Mouse (Mus musculus) spleen, adult 18-20 months (tissue): ENCODE results near the gene Mtfr1l.
"Not testable (repeated sequence)": the region's sequence is repeated elsewhere in the genome, so short reads cannot be mapped to it uniquely, and the experiment has no call there.

Experiments
- DNase-seq, 2 experiments: peaks; one replicate each; pipeline ENCODE4 v3.0.0; 2022; ENCODE audit warnings: mixed read lengths in 2 of 2

Gene Mtfr1l

DNA sequence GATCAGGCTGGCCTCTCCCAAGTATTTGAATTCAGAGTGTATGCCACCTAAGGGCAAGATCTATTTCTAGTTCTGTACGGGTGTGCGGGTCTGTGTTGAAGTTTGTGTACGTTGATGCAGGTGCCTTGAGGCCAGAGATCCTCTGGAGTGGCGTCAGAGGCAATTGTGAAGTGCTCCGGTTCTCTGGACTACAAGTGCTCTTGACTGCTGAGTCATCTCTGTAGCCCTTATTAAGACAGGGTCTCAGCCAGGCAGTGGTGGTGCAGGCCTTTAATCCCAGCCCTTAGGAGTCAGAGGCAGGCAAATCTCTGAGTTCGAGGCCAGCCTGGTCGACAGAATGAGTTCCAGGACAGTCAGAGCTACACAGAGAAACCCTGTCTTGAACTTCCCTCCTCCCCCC lies 19.6 kb downstream of the Mtfr1l start:
- DNase-seq: no peak

DNA sequence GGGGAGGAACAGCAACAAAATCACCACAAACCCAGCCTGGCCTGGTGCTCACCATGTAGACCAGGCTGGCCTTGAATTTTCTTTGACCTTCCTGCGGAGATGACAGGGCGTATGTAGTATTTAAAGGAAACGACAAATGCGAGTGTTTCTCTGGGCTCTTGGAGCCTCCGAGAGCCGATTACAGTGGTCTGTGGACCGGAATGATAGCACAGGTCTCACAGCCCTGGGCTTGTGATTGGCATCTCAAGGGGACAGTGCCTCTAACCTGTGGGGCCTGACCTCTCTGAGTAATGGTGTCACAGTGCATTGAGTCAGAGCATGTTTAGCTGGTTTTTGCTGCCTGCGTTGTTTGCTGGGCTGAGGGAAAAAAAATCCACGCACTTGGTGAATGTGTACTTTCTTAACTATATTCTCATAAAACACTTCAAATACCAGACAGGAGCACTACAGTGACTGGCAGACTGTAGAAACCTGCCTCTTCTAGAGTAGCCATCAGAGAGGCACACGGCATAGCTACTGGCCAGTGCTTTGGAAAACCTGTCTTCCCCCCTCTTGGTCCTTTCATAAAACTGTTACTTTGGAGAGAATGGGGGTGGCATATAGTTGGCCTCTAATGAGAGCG lies 20.8 kb downstream of the Mtfr1l start:
- no peak for DNase-seq

DNA sequence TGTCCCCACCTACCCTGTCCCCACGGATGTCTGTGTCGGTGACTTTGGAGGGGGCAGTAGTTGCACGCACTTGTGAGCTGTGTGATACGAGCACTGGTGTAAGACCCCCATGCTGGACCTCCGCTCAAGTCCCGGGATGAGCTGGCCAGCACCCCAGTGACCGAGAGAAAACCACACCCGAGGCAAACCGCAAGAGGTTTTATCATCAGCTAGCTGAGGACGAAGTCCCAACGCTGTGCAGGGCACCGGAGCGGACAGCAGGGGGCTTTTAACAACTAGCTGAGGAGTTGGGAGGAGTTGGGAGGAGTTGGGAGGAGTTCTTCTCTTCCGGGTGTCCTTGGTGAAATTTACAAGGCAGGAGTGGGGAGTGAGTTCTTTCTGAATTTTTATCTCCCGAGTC lies 22.4 kb downstream of the Mtfr1l start:
- peak in 1 of 2 experiments; percentile 49 for DNase-seq

DNA sequence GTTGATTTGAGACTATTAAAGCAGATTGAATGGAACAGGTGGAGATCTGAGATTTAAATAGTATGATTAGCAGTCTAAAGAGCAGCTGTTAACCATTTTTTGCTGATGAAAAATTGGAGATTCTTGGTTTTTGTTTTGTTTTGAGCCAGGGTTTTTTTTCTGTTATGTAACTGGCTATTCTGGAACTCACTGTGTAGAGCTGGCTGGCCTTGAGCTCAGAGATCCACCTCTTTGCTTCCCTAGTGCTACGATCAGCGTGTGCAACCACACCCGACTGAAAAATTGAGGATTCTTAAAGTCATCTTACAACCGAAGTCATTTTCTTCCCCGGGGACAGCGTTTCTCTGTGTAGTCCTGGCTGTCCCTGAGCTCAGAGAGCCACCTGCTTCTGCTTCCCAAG lies 23.5 kb downstream of the Mtfr1l start:
- DNase-seq: no peak

- peak; percentile 64 to 80 for DNase-seq
Measured at GRCm38 (mm10) chr4:134510845-134511411, 24.3 kb downstream of the Mtfr1l start, which contains the start of gene Aunip. TSS of gene Aunip (plus strand) at chr4:134510999.

DNA sequence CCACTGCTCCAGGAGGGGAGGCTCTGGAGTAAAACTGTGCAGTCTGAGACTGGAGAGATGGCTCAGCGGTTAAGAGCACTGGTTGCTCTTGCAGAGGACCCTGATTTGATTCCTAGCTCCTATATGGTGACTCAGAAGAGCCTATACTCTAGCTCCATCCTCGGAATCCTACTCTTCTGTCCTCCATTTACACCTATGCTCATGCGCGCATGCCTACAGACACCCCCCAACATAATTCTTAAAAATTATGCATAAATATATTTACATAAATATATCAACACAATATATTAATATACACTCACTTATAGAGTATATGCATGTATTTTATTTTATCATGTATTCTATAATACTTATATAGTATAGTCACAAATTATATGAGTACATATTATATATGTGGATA lies 24.8 kb downstream of the Mtfr1l start:
- no peak for DNase-seq

GRCm38 (mm10) chr4:134506713-134507112 lies 28.5 kb downstream of the Mtfr1l start:
- DNase-seq: no peak

GRCm38 (mm10) chr4:134505966-134506594 lies 29.1 kb downstream of the Mtfr1l start:
- DNase-seq: no peak

GRCm38 (mm10) chr4:134505303-134505789 lies 29.8 kb downstream of the Mtfr1l start:
- no peak for DNase-seq

- DNase-seq: no peak
Measured at GRCm38 (mm10) chr4:134503686-134504357, 31.4 kb downstream of the Mtfr1l start.

DNA sequence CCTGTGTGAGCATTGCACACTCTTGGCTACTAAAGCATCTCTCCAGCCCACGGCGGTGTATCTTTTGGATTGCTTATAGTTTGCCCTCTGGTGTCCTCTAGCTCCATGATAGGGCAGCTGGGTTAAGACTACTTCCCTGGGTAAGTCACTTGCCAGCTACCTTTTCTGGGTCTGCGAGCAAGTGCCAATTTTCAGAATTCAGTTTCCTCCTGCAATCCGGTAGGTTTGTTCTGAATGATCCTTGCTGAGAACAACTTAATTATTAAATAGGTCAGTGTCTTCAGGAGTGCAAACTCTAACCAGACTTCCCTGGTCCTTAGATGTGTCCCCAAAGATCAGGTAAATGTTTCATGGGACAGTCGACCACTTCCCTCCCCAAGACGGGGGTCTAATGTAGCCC lies 34.1 kb downstream of the Mtfr1l start:
- DNase-seq: no peak

DNA sequence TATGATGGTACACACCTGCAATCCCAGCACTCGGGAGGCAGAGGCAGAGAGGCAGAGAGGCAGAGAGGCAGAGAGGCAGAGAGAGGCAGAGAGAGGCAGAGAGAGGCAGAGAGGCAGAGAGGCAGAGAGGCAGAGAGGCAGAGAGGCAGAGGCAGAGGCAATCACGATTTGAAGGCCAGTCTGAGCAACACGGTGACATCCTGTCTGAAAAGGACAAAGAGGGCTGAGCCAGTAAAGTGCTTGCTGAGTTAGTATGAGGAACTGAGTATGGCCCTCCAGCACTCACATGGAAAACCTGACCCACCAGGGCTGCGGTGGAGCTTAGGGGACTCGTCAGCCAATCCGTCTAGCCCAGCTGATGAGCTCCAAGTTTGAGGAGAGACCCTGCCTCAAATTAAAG lies 36.2 kb downstream of the Mtfr1l start:
- DNase-seq: not testable (repeated sequence)

GRCm38 (mm10) chr4:134497986-134498731 lies 37.0 kb downstream of the Mtfr1l start:
- no peak for DNase-seq

- no peak for DNase-seq
Measured at GRCm38 (mm10) chr4:134497223-134497622, 38.0 kb downstream of the Mtfr1l start.

DNA sequence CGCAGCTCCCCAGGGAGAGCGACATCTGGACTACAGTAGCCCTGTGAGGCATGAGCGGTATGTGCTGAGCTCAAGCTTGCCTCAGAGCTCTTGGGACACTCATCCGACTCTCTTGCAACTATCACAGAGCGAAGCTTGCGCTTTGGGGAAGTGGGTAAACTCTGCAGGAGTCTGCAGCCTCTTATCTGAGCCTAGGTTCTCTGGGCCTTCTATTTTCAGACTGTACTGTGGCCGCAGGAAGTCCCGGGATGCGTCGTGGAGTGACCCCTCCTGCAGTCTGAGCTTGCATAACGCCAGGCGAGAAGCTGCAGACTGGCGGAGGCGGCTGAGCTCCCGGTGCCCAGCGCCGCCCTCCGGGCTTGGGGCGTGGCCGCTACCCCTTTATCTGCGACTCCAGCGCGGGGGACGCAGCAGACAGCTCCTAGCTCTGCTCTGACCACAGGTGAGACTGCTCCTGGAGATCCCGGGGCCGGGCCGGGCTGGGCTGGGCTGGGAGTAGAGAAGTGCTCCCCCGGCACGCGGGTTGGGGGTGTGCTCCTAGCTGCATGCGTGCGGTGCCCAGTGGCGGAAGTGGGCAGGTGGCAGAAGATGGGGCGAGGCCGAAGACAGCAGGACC lies 38.5 kb downstream of the Mtfr1l start, which contains the start of gene Paqr7:
Paqr7 (plus strand) TSS at position 103 of the 616 bp plus-strand sequence.
- peak; percentile 58 to 69 for DNase-seq

DNA sequence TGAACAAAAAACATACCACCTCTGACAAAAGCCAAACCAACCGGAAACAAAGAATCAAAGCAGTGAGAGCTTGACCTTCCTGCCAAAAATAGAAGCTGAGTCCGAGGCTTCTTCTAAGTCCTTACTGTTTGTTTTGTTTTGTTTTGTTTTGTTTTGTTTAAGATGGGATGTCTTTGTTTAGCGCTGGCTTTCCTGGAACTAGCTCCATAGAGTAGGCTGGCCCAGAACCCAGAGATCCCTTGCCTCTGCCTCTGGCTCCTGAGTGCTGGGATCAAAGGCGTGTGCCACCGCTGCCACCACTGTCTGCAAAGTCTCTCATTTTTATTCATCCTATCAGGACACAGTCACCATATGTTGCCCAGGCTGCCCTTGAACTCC lies 39.7 kb downstream of the Mtfr1l start:
- DNase-seq: no peak

- peak; percentile 33 for DNase-seq
Measured at GRCm38 (mm10) chr4:134494780-134495545, 40.2 kb downstream of the Mtfr1l start.

- DNase-seq: not testable (repeated sequence)
Measured at GRCm38 (mm10) chr4:134494161-134494560, 41.0 kb downstream of the Mtfr1l start.

DNA sequence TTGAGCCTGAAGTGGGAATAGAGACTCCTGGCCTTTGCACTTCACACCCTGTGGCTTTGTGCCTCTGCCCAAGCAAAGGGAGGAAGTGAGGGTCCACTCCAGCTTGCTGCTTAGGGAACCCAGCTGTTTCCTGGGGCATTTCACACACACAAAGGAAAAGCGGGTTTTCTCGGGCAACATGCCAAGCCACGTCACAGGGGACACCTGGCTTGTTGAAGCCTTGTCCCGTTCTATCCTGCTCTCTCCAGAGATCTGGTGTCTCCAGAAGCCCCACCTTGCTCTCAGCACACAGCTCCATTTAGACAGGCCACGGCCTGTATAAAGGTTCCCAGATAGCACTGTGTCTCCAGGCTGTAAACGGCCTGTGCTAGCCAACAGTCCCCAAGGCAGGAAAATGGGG lies 43.5 kb downstream of the Mtfr1l start:
- no peak for DNase-seq

- DNase-seq: no peak
Measured at GRCm38 (mm10) chr4:134489986-134490665, 45.1 kb downstream of the Mtfr1l start.

- no peak for DNase-seq
Measured at GRCm38 (mm10) chr4:134488211-134488610, 47.0 kb downstream of the Mtfr1l start.
